Mouse (Mus musculus) adrenal gland, postnatal 25 days (tissue): ENCODE results near the gene Lmln. TPM values are rescaled to one million over a fixed set of nuclear protein-coding genes. Genes with fewer than 3 reads are reported as not detected.
A peak's percentile ranks its signal among the peaks of the same experiment; 100 is the strongest.
"Not testable (repeated sequence)": the region's sequence is repeated elsewhere in the genome, so short reads cannot be mapped to it uniquely, and the experiment has no call there.

ENCODE experiments used
- DNase-seq: peaks from one replicate; pipeline ENCODE4 v3.0.0; 2021; ENCODE audit warnings: mixed read lengths
- long read RNA-seq: library from polyadenylated mRNA; stranded (forward); transcript quantifications from one replicate; pipeline ENCODE4 v2.0.0, GENCODE M21; 2021
- total RNA-seq: library from RNA; stranded (reverse); gene quantifications from 2 replicates; pipeline ENCODE4 v1.2.3, GENCODE M21; 2021

The Lmln gene
- total RNA-seq = 15.5 and 19.5 TPM in 2 replicates
- long read RNA-seq, partial matches to known transcripts = 15 of 17 reads
- long read RNA-seq, other reads (novel, unspliced or antisense) = 2 of 17 reads

- peak; percentile 94 for DNase-seq
These were observed at the start of gene Lmln for GRCm38 (mm10) chr16:33062024-33062681. Lmln (plus strand) TSS chr16:33062521.

DNA sequence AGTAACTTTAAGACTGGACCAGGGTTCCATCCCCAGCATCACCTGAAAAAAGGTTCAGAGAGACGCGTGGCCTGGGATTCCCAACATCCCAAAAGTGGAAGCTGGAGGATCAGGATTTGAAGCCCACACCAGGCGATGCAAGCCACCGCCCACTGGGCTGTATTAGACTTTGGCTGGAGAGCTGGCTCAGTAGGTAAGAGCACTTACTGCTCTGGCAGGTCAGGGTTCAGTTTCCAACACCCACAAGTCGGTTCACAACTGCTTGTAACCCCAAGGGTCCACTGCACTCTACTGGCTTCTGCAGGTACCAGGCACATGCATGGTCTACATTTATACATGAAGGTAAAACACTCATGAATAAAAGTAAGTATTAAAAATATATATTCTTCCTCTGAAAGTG lies 48.5 kb upstream of the Lmln start:
- DNase-seq = no peak

- DNase-seq = no peak
These were observed 47.4 kb upstream of the Lmln start for GRCm38 (mm10) chr16:33014921-33015320.

GRCm38 (mm10) chr16:33015396-33015907 lies 46.9 kb upstream of the Lmln start:
- DNase-seq = no peak

GRCm38 (mm10) chr16:33015986-33016385 lies 46.3 kb upstream of the Lmln start:
- DNase-seq = no peak

- no peak for DNase-seq
These were observed 44.5 kb upstream of the Lmln start for GRCm38 (mm10) chr16:33017677-33018349.

DNA sequence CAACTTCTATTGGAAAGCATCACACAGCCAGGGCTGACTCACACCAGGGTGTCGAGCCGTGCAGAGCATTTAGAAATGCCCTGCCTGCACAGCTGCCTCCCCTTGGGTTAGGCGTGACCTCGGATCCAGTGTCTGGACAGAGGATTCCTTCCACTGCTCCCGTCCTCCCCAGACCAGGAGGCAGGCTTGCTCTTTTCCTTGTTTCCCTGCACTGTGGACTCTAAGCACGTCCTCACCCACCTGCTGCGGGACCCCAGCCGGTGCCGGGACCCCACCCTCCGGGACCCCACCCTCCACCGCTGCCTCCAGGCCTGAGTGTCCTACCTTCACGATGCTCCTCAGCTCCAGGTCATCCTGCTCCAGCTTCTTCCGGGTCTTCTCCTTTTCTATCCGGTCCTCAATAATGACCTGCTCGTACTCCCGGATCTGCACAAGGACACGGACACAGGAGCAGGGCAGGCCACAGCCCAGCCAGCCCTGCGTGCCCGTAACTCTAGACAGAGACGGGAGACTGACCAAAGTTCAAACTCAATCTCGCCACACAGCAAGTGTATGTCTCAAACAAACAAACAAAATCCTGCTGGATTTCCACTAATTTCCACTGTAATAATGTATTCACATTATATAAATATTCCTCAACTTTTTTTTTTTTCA lies 43.1 kb upstream of the Lmln start:
- DNase-seq = peak; percentile 61

GRCm38 (mm10) chr16:33021381-33021780 lies 40.9 kb upstream of the Lmln start:
- DNase-seq = no peak

GRCm38 (mm10) chr16:33023750-33024149 lies 38.6 kb upstream of the Lmln start:
- DNase-seq = peak; percentile 86

- no peak for DNase-seq
These were observed 37.7 kb upstream of the Lmln start for GRCm38 (mm10) chr16:33024456-33025104.

DNA sequence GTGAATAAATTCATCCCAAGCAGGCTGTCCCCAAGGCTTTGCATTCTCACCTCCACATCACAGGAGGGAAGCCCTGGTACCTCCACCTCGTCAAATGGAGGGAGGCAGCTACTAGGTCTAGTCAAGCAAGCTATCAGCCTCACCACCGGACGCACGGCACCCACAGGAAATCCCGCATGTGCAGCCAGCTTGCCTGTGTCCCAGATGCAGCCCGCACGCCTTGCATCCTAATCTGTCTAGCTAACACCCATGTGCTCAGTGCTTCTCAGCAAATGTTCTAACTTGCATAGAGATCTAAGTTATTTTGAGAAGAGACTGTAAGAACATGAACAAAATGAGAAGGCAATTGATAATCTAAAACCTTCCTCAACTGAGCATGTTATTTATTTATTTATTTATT lies 36.0 kb upstream of the Lmln start:
- no peak for DNase-seq

DNA sequence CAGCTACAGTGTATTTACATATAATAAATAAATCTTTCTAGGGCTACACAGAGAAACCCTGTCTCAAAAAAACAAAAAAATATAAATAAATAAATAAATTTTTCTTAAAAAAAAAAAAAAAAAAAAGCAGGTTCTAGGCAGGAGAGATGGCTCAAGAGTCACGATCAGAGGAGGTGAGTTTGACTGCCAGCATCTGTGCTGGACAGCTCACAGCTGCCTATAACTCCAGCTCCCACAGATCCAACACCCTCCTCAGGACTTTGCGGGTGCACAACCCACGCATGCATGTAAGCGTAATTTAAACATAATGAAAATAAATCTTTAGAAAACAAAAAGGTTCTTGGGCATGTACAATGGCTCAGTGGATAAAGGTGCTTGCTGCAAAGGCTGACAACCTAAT lies 26.3 kb upstream of the Lmln start:
- DNase-seq = no peak

DNA sequence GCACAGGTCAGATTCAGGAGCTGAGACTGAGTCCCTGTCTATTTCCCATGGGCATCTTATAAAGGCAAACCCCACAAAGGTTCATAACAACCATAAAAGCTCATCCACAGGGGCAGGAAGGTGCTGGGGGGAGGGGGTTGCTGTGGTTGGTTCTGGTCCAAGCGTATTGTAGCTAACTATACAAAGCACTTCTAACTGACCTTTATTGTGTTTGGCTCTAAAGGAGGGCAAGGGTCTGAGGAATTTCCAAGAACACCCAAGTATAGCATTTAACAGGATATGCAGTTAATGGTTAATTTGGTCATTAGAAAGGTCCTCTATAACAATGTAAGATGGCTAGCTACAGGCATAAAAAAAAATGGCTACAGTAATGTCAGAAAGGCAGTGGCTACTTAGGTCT lies 19.6 kb upstream of the Lmln start:
- DNase-seq = no peak

DNA sequence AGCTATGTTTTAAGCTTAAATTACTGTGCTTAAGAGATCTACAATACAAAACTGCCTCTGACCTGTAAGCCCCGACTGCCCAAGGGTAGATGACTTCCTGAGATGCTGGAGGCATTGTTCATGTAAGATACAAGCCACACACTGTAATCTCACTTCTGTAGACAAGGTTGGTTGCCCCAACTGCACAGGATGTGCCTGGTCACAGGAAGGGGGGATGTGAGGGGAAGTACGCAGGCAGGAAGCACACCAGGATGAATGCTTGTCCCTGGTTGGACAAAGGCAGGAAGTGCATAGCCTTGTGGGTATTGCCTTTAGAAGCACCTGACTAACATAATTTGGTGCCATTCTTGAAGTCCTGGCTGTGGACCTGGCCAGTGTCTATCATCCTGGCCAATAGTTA lies 19.1 kb upstream of the Lmln start:
- no peak for DNase-seq

- no peak for DNase-seq
These were observed 14.3 kb upstream of the Lmln start for GRCm38 (mm10) chr16:33048004-33048403.

DNA sequence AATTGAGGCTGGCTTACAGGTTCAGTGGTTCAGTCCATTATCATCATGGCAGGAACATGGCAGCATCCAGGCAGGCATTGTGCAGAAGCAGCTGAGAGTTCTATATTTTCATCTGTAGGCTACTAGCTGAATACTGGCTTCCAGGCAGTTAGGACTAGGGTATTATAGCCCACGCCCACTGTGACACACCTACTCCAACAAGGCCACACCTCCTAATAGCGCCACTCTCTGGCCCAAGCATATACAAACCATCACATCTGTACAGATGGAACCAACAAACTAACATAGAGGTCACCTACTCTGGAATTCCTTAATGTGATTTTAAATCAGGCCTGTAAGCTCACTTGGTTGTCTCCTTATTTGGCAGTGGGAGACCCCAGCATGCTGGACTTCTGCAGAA lies 13.6 kb upstream of the Lmln start:
- no peak for DNase-seq

DNA sequence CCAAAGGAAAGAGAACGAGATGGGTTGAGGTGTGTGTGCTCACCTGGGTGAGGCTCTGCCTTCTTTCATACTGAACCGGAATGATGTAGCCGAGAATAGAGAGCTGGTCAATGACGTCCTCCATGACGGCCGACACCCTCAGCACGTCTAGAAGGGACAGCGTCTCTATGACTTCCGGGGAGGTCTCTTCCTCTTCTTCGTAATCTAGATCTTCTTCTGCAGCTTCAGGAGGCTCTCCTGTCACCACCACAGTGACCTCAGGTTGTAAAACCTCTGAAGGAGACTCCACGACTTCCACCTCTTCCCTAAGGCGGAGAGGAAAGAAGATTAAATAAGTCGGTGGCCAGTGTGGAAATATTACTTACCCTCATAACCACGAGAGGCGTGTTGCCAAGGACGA lies 12.5 kb upstream of the Lmln start:
- no peak for DNase-seq

DNA sequence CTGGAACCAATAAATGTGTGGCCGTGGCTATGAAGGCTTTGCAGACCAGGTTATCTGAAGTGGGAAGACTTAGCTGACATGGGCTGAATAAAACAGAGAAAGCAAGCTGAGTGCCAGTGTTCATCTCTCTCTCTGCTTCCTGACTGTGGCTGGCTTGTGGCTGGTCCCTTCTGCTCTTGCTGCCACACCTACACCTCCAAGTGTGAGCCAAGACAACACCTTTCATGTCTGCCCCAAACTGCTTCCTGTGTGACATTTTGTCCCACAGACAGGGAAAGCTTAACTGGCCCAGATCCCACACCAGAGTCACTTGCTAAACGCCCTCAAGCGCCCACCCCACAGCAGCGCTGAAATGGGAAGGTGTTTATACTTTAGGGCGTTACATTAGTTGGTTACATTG lies 9.2 kb upstream of the Lmln start:
- no peak for DNase-seq

- DNase-seq = not testable (repeated sequence)
These were observed 7.4 kb upstream of the Lmln start for GRCm38 (mm10) chr16:33054927-33055326.

- DNase-seq = no peak
These were observed 6.7 kb upstream of the Lmln start for GRCm38 (mm10) chr16:33055655-33056054.

DNA sequence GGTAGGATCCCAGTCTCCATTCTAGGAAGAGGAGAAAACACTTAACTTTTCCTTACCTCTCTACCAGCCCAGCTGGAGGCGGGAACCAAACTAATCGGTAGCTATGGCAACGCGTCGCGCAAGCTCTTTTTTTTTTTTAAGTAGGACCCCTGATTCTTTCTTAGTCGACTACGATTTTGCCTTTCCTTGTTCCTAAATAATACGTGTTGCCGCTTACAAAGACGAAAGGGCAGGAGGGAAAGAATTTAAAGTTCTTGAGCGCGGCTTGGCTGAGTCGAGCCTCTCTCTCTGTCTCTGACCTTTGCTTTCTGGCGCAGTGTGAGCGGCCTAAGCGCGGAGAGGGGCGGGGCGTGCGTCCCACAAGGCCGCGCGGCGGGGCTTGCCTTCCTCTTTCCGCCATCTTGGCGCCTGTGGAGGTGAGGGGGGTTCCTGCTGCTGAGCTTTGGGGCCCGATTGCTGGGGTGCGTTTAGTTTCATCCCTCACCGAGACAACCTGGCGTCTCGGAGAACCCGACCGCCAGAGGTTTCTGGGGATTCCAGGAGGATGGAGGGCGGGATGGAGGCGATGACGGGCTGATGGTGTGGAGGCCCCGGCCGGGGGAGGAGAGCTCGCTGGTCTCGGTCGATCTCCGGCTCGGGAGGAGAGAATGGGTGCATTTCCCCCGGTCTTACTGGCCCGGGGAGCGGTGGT lies 6.1 kb upstream of the Lmln start, which contains the start of the genes Iqcg and Rpl35a:
Gene Iqcg (minus strand): TSS at position 124 of the 691 bp plus-strand sequence.
Gene Rpl35a (plus strand): TSS at position 359 of the 691 bp plus-strand sequence.
- DNase-seq = peak; percentile 88

- DNase-seq = no peak
These were observed 5.5 kb upstream of the Lmln start for GRCm38 (mm10) chr16:33056786-33057185.
